Mouse (Mus musculus) urinary bladder, postnatal 0 days (tissue): Measurements from ENCODE around the gene Gm17361. TPM values are rescaled to one million over a fixed set of nuclear protein-coding genes. Genes with fewer than 3 reads are reported as not detected.

Source experiments
- polyA plus RNA-seq: library from polyadenylated mRNA; unstranded; fragments of >200 nt; fragmentation: Nextera tagmentation; extraction: Ambion mirVana; gene quantifications from 2 replicates; pipeline ENCODE4 v1.2.1, GENCODE M21; 2015

Gm17361 gene
- polyA plus RNA-seq: not detected in 2 replicates

DNA sequence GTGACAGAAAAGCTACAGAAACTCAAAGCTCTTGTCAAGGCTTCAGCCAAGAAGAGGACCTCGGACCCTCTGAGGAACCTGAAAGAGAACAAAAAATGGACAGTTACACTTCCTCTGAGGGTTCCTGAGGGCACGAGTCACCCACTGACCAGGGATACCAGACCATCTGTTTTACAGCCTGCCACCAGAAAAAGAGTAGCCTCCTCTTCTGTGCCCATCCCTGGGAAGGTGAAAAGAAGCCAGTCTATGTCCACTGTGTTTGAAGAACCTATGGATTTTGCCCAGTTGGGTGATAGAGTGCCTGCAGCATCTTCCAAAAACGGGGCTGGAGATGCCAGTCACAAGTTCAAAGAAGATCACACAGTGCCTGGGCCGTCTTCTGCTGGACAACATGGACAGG is at the start of gene Gm17361:
Gm17361 (plus strand) TSS at position 301 of the 400 bp plus-strand sequence.

